Mouse (Mus musculus) midbrain, postnatal 0 days (tissue): ENCODE data around the gene Gpx4. TPM values are rescaled to one million over a fixed set of nuclear protein-coding genes. Genes with fewer than 3 reads are reported as not detected.

Experiments used
- ATAC-seq: fragments of 200-750 bp; cut with Nextera tagmentation; 2 replicates; pipeline ENCODE4 v1.8.0; 2017; ENCODE audit warnings: moderate number of reproducible peaks, mild to moderate bottlenecking, moderate TSS enrichment, moderate library complexity; ENCODE audit not compliant: low FRiP score
- DNase-seq: peaks from one replicate; pipeline ENCODE4 v3.0.0-alpha.2; 2015; ENCODE audit warnings: low spot score
- H3K27ac ChIP-seq: fragments of 300-500 bp; sonication (generic); 2 replicates; pipeline ENCODE4 v1.5.1; 2014; ENCODE audit warnings: low read depth, mild to moderate bottlenecking, low read length, mixed read lengths
- H3K27me3 ChIP-seq: fragments of 300-500 bp; sonication (generic); 2 replicates; pipeline ENCODE4 v1.6.1; 2014; ENCODE audit warnings: low read length, control low read depth, mixed read lengths; ENCODE audit not compliant: insufficient read depth
- H3K36me3 ChIP-seq: fragments of 300-500 bp; sonication (generic); 2 replicates; pipeline ENCODE4 v1.6.1; 2014; ENCODE audit warnings: low read length, control low read depth, mixed read lengths; ENCODE audit not compliant: insufficient read depth
- H3K4me1 ChIP-seq: fragments of 300-500 bp; sonication (generic); 2 replicates; pipeline ENCODE4 v1.6.1; 2014; ENCODE audit warnings: mild to moderate bottlenecking, control low read depth, antibody characterized with exemption, low read length, mixed read lengths; ENCODE audit not compliant: insufficient read depth
- H3K4me2 ChIP-seq: fragments of 300-500 bp; sonication (generic); 2 replicates; pipeline ENCODE4 v1.6.1; 2014; ENCODE audit warnings: low read depth, mild to moderate bottlenecking, low read length, mixed read lengths; ENCODE audit not compliant: poor library complexity, severe bottlenecking
- H3K4me3 ChIP-seq: fragments of 300-500 bp; sonication (generic); 2 replicates; pipeline ENCODE4 v1.5.1; 2014; ENCODE audit warnings: low read depth, mild to moderate bottlenecking, low read length, moderate library complexity
- H3K9ac ChIP-seq: fragments of 300-500 bp; sonication (generic); replicated peaks from 2 replicates; pipeline ENCODE4 v1.6.1; 2014; ENCODE audit warnings: mild to moderate bottlenecking, low read length, moderate library complexity, mixed read lengths; ENCODE audit not compliant: poor library complexity, severe bottlenecking
- H3K9me3 ChIP-seq: fragments of 300-500 bp; sonication (generic); 2 replicates; pipeline ENCODE4 v1.6.1; 2016; ENCODE audit warnings: low read length, control low read depth
- CTCF ChIP-seq: IDR thresholded peaks from 2 replicates; pipeline ENCODE4 v1.5.1; 2016; ENCODE audit warnings: antibody characterized with exemption, mild to moderate bottlenecking
- WGBS: fragments of 180-500 bp; shearing (Covaris S2); extraction: QIAGEN DNeasy Blood & Tissue Kit; methylation state at CpG from one replicate; pipeline ENCODE4 v1.1.7; 2014; 5-methylcytosine and 5-hydroxymethylcytosine counted together
- polyA plus RNA-seq: library from polyadenylated mRNA; unstranded; fragments of >200 nt; fragmentation: Nextera tagmentation; extraction: Ambion mirVana; gene quantifications from 2 replicates; pipeline ENCODE4 v1.2.1, GENCODE M21; 2015
- total RNA-seq: library from RNA; depleted of rRNA; stranded (reverse); fragments of >200 nt; gene quantifications from 2 replicates; pipeline ENCODE4 v1.2.3, GENCODE M21; 2014

The Gpx4 gene
- total and polyA plus RNA-seq, 2 experiments from 2014 or later = 350 to 635 TPM

DNA sequence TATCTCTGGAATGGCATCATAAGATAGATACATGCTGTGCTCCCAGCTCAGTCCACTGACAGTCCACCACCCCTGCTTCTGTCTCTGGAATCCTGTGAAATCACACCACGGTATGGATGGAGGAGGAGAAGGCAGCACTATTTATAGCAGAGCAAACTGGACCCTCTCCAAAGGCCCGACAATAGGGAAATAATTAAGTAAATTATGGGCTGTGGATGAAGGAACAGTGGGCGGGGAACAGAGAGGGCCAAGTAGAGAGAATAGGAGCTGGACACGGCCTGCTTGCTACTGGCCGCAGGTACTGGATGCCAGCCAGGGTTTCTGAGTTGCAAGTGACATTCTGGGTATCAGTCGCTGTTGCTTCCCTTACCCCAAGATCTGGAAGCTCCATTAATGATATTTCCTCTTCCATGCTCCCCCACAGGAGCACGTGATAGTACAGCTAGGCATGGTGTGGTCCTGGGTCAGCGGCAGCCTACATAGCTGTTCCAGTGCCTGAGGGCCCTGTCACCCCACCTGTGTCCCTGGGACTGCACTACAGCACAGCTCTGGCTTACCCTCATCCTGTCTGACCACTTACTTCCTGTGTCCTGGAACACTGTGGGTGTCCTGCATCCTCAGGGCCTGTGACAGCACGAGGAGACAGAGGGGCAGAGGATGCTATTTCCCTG is 38.0 kb downstream of the Gpx4 start:
- H3K9ac ChIP-seq = no peak overlapping the region
- H3K4me2 ChIP-seq = no peak overlapping the region
- H3K27ac ChIP-seq = no peak overlapping the region
- ATAC-seq (no peak), DNase-seq (no peak)
- no peak overlapping the region for H3K4me3 ChIP-seq
- H3K9me3 ChIP-seq = no peaks in the 10 kb centered on the region
- H3K4me1 ChIP-seq = no peaks in the 10 kb centered on the region
- H3K36me3 ChIP-seq = peaks cover 42% of the 10 kb centered on the region
- no peak for TF ChIP-seq CTCF
- WGBS = 84% methylated on average over 9 of the region's 9 CpGs
- no peaks in the 10 kb centered on the region for H3K27me3 ChIP-seq

DNA sequence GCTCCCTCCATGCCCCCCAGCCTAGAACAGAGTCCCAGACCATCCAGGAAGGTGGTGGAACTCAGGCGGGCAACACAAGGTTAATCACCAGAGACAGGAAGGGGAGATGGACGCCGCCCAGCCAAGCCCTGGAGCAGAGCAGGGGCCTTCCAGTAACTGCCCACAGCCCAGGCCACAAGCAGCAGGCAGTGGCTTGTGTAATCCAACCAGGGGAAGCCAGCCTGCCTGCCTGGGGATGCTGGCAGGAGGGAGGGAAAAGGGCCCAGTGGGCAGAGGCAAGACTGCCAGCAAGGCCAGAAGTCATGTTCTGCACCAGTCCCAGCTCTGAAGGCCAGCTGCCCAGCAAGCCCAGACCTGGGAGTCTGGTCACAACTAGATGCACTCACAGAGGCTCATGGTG is 39.9 kb downstream of the Gpx4 start:
- Histone ChIP-seq H3K36me3 (peaks cover 24% of the 10 kb centered on the region), H3K4me2 (no peak overlapping the region), H3K4me3 (no peak overlapping the region), H3K27ac (no peak overlapping the region), H3K27me3 (no peaks in the 10 kb centered on the region), H3K9ac (no peak overlapping the region), H3K4me1 (no peaks in the 10 kb centered on the region), H3K9me3 (no peaks in the 10 kb centered on the region)
- ATAC-seq = no peak
- WGBS = 82% methylated on average over 3 of the region's 3 CpGs
- no peak for TF ChIP-seq CTCF
- DNase-seq = no peak

DNA sequence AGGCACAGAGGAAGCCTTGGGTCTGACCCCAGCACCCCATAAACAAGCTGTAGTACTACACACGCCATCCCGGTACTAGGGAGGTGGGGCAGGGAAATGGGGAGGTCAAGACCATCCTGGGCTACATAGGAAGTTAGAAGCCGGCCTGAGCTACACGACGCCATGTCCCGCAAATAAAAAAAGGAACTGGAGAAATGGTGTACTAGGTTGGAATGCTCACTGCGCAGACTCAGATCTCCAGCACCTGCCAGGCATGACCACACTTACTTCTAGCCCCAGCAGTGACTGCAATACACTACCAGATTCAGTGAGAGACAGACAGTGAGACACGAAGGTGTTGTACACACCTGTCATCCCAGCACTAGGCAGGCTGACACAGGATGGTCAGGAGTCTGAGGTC is 40.5 kb downstream of the Gpx4 start:
- Histone ChIP-seq H3K4me2 (no peak overlapping the region), H3K4me1 (no peaks in the 10 kb centered on the region), H3K36me3 (peaks cover 18% of the 10 kb centered on the region), H3K27me3 (no peaks in the 10 kb centered on the region), H3K9me3 (no peaks in the 10 kb centered on the region), H3K27ac (no peak overlapping the region), H3K4me3 (no peak overlapping the region), H3K9ac (no peak overlapping the region)
- WGBS = 95% methylated on average over 8 of the region's 8 CpGs
- TF ChIP-seq CTCF = no peak
- no peak for DNase-seq
- ATAC-seq = no peak

DNA sequence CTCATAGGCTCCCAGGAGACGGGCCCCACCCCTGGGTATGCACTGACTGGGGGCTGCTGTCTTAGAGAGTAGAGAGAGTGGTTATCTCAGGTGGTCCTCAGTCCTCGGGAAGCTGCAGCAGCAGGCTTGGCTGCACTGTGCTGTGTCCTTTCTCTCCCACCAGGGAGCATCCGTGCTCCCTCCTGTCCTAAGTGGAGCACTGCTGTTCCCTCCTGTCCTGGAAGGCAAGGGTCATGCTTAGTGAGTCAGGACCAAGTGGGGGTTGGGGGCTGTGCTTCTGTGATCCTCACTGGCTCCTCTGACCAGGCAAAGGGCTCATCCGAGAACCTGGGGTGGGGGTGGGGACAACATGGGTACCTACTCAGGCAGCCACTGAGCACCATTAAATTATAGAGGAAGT is 42.2 kb downstream of the Gpx4 start:
- no peak for ATAC-seq
- Histone ChIP-seq H3K4me2 (no peak overlapping the region), H3K4me3 (no peak overlapping the region), H3K9ac (no peak overlapping the region), H3K27me3 (no peaks in the 10 kb centered on the region), H3K36me3 (peaks cover 6% of the 10 kb centered on the region), H3K27ac (no peak overlapping the region), H3K4me1 (no peaks in the 10 kb centered on the region), H3K9me3 (no peaks in the 10 kb centered on the region)
- WGBS = 68% methylated on average over 4 of the region's 4 CpGs
- peak; percentile 13; the same call in 1 of the 2 replicates for TF ChIP-seq CTCF
- no peak for DNase-seq

DNA sequence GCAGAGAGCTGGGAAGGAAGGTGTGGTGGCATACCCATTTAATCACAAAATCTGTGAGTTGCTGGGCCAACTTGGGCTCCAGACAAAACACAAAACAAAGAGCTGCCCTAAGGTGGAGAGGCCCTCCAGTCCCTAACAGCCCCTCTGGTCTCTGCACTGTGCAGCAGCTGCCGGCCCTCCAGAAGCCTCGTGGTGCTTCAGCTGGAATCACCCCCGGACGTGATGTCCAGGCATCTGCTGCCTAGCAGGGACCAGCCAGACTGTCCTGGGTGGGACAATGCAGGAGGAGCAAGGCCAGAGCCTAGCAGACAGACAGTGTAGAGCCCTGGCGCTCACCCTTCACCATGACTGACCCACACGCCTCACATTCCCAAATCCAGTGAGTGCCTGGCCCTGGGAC is 44.6 kb downstream of the Gpx4 start:
- no peak for DNase-seq
- Histone ChIP-seq H3K27me3 (no peaks in the 10 kb centered on the region), H3K9ac (no peak overlapping the region), H3K27ac (no peak overlapping the region), H3K36me3 (no peaks in the 10 kb centered on the region; the same call in 1 of the 2 replicates), H3K4me2 (no peak overlapping the region), H3K4me3 (no peak overlapping the region), H3K9me3 (no peaks in the 10 kb centered on the region), H3K4me1 (no peaks in the 10 kb centered on the region)
- WGBS = 95% methylated on average over 6 of the region's 6 CpGs
- no peak for TF ChIP-seq CTCF
- ATAC-seq = no peak

DNA sequence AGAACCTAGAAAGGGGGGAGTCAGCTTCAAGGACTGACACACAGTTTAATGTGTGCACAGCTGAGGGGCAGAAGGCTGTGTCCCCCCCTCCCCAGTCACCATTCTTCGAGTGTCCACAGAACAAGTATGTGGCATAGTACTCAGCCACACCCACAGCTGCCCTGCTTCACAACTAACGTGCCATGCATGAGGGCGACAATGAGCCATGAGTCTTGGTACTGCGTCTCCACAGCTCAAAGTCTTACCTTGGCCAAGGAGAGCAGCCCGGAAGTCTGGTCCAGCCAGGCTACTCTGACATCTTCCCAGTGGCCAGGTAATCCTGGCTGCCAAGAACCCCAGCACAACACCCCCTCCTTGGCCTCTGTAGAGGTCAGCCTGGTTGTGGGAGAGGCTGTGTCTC is 45.7 kb downstream of the Gpx4 start:
- no peaks in the 10 kb centered on the region for H3K27me3 ChIP-seq
- H3K4me2 ChIP-seq = no peak overlapping the region
- no peaks in the 10 kb centered on the region for H3K9me3 ChIP-seq
- no peaks in the 10 kb centered on the region; the same call in 1 of the 2 replicates for H3K36me3 ChIP-seq
- no peaks in the 10 kb centered on the region for H3K4me1 ChIP-seq
- no peak for TF ChIP-seq CTCF
- DNase-seq = no peak
- ATAC-seq = no peak
- H3K4me3 ChIP-seq = no peak overlapping the region
- WGBS = 82% methylated on average over 5 of the region's 5 CpGs
- H3K9ac ChIP-seq = no peak overlapping the region
- H3K27ac ChIP-seq = no peak overlapping the region
